Mouse (Mus musculus): ENCODE data around the gene Col18a1.

GRCm38 (mm10) chr10:77209261-77209660, 42.9 kb upstream of the Col18a1 start:
- TF ChIP-seq CTCF (conservative IDR thresholded peaks at IDR 0.05; ENCODE audit: low read length) (no peak), NANOG (IDR thresholded peaks at IDR 0.05; ENCODE audit: borderline replicate concordance, low read length) (no peak)

Data from E14TG2a.4 (cell line).